Mouse (Mus musculus) small intestine, adult 2 months (tissue): ENCODE measurements around the gene Usp7. TPM values are rescaled to one million over a fixed set of nuclear protein-coding genes. Genes with fewer than 3 reads are reported as not detected.

Source experiments
- H3K27ac ChIP-seq: fragments of 200-500 bp; 2 replicates; pipeline ENCODE4 v1.5.1; 2012; ENCODE audit warnings: low read depth, low read length, control low read depth, inconsistent platforms; ENCODE audit not compliant: insufficient read depth
- H3K27me3 ChIP-seq: fragments of 200-500 bp; 2 replicates; pipeline ENCODE4 v1.6.1; 2012; ENCODE audit warnings: mild to moderate bottlenecking, moderate library complexity, low read length, inconsistent platforms; ENCODE audit not compliant: control insufficient read depth, insufficient read depth
- H3K36me3 ChIP-seq: fragments of 200-500 bp; 2 replicates; pipeline ENCODE4 v1.6.1; 2012; ENCODE audit warnings: mild to moderate bottlenecking, low read length, control low read depth, inconsistent platforms; ENCODE audit not compliant: control insufficient read depth, insufficient read depth
- H3K4me1 ChIP-seq: fragments of 200-500 bp; 2 replicates; pipeline ENCODE4 v1.6.1; 2012; ENCODE audit warnings: low read length, inconsistent platforms, mixed read lengths; ENCODE audit not compliant: control insufficient read depth, insufficient read depth, insufficient read length
- H3K4me3 ChIP-seq: fragments of 200-500 bp; 2 replicates; pipeline ENCODE4 v1.5.1; 2012; ENCODE audit warnings: low read depth, mild to moderate bottlenecking, control low read depth, inconsistent platforms, low read length, moderate library complexity
- CTCF ChIP-seq: fragments of 200-500 bp; IDR thresholded peaks from 2 replicates; pipeline ENCODE4 v1.5.1; 2012; ENCODE audit warnings: low read depth, mild to moderate bottlenecking, control low read depth, inconsistent platforms, low read length, moderate library complexity, mixed read lengths; ENCODE audit not compliant: insufficient replicate concordance, insufficient read length; ENCODE audit errors: extremely low read depth
- POLR2A ChIP-seq: fragments of 200-500 bp; IDR thresholded peaks from 2 replicates; pipeline ENCODE4 v1.6.1; 2012; ENCODE audit warnings: low read depth, mild to moderate bottlenecking, control low read depth, inconsistent platforms, low read length, moderate library complexity
- WGBS: fragments of 180-500 bp; shearing (Covaris S2); methylation state at CpG from one replicate; pipeline ENCODE4 v1.1.7; 2018; 5-methylcytosine and 5-hydroxymethylcytosine counted together
- polyA plus RNA-seq: library from polyadenylated mRNA; depleted of rRNA; stranded (reverse); fragments of >200 nt; gene quantifications from 2 replicates; pipeline ENCODE4 v1.2.3, GENCODE M21; 2012

The Usp7 gene
- polyA plus RNA-seq, 1 experiment, result 11.1 TPM

DNA sequence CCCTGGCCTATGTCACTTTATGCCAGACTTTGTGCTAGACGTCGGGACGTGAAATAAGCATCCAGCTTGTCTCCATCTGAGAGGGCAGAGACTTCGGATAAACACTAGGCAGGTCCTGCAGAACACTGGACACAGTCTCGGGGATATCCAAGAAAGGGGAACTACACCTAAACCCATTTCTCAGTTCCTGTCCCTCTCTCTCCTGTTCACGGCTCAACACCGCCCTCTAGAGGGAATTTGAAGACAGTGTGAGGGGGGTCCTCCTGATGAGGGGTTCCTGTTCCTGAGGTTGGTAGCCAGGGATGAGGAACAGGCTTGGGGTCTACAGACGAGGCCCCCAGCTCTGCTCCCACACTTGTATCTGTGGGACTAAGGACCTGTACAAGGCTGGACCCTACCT lies 117.9 kb downstream of the Usp7 start:
- Histone ChIP-seq H3K4me3 (no peak overlapping the region), H3K36me3 (no peaks in the 10 kb centered on the region), H3K27ac (no peak overlapping the region), H3K27me3 (no peaks in the 10 kb centered on the region), H3K4me1 (peaks cover 18% of the 10 kb centered on the region)
- 13% methylated on average over 8 of the region's 8 CpGs for WGBS
- TF ChIP-seq POLR2A, result no peak
- TF ChIP-seq CTCF, result peak; percentile 78; the same call in 1 of the 2 replicates

DNA sequence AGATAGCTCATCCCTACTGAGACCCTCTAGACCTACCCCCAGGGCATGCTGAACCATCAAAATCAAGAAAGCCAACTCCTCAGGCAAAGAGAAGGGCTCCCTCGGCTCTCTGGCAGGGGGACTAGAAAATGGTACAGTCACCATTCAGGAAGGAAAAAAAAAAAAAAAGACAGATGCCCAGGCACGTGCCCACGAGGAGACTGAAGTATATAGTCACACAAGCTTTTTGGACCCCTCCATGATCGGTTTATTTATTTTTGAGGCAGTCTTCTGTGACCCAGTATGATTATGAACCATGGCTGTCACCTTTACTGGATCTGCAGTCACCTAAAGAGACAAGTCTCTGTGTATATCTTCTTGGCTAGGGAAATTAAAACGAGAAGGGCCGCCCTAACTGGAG lies 118.8 kb downstream of the Usp7 start:
- Histone ChIP-seq H3K36me3 (no peaks in the 10 kb centered on the region), H3K27ac (no peak overlapping the region)
- 52% methylated on average over 6 of the region's 6 CpGs for WGBS

DNA sequence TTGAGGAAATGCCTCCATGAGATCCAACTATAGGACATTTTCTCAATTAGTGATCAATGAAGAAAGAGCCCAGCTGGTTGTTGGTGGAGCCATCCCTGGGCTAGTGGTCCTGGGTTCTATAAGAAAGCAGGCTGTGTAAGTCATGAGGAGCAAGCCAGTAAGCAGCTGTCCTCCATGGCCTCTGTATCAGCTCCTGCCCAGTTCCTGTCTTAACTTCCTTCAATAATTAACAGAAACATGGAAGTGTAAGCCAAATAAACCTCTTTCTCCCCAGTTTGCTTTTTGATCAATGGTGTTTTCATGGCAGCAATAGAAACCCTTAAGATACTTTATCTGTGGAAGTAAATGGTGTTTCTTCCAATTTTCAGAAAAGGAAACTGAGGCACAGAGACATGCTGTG lies 119.3 kb downstream of the Usp7 start:
- Histone ChIP-seq H3K4me1 (peaks cover 10% of the 10 kb centered on the region), H3K4me3 (no peak overlapping the region), H3K27ac (no peak overlapping the region), H3K36me3 (no peaks in the 10 kb centered on the region), H3K27me3 (no peaks in the 10 kb centered on the region)
- no peak for TF ChIP-seq POLR2A
- TF ChIP-seq CTCF, result no peak

More for the DNA sequence above, 118.8 kb downstream of the Usp7 start:
- TF ChIP-seq CTCF, result no peak
- TF ChIP-seq POLR2A, result no peak
- H3K4me3 ChIP-seq, result no peak overlapping the region
- peaks cover 12% of the 10 kb centered on the region for H3K4me1 ChIP-seq
- H3K27me3 ChIP-seq, result no peaks in the 10 kb centered on the region

DNA sequence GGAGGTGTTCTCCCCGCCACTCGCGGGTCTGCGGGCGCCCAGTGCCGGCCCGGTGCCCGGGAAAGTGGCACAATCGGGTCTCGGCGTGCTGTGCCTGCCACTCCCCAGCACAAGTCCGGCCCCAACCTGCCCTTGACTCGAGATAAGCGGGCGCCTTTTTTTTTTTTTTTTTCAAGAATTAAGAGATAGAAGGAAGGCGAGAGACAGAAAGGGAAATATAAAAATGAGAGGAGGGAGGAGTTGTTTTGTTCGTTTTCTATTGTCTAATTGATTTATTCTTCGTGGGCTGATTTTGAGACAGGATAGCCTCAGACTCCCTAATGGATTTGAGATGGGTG lies 119.8 kb downstream of the Usp7 start:
- WGBS, result under 1% methylated on average over 18 of the region's 18 CpGs
- Histone ChIP-seq H3K36me3 (no peaks in the 10 kb centered on the region), H3K27me3 (no peaks in the 10 kb centered on the region), H3K4me3 (peak overlapping the region; percentile 81), H3K4me1 (peaks cover 14% of the 10 kb centered on the region), H3K27ac (0 out of 2 replicates have a peak overlapping the region, but pooled peaks have one; percentile 2)
- TF ChIP-seq CTCF (no peak), POLR2A (no peak)

DNA sequence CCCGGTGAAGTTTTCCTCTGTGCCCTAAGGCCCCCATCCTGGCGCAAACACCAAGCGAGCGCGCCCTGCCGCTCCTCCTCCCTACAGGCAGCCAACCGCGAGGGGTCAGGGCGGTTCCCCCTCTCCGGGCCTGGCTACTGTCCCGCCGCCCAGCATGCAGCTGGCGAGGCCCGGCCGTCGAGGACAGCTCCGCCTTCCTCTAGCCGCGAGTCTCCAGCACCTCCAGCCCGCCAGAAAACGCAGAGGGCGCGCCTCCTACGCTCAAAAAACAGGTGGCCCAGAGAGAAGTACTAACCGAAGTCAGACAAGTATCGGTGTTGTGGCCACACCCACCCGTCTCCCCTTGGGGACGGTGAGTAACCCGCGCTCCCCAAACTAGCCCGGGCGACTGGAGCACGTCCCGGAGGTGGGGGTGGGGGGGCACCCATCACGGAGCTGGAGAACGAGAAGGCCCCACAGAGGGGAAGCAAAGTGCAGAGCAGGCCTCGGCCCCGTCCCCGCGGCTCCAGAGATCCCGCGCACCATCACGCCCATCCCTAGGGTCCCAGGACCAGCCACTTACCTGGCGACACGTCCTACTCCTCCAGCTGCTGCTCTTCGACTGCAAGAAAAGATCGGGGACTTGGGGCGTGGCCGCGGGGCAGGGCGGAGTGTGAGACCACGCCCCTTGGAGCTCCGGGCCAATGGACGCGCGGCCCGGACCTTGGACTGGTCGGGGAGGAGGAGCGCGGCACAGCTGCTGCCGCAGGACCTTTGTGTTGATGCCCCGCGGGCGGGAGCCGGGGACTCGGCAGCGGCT lies 120.4 kb downstream of the Usp7 start, which contains the start of gene Carhsp1:
TSS of gene Carhsp1 (minus strand) at position 605 of the 799 bp plus-strand sequence.
- Histone ChIP-seq H3K27ac (peak within 1 kb of the TSS; percentile 84), H3K4me1 (peaks cover 17% of the 10 kb centered on the region), H3K27me3 (no peaks in the 10 kb centered on the region), H3K36me3 (no peaks in the 10 kb centered on the region), H3K4me3 (peak within 1 kb of the TSS; percentile 81)
- under 1% methylated on average over 67 of the region's 67 CpGs for WGBS
- no peak for TF ChIP-seq CTCF
- peak; percentile 86 for TF ChIP-seq POLR2A

DNA sequence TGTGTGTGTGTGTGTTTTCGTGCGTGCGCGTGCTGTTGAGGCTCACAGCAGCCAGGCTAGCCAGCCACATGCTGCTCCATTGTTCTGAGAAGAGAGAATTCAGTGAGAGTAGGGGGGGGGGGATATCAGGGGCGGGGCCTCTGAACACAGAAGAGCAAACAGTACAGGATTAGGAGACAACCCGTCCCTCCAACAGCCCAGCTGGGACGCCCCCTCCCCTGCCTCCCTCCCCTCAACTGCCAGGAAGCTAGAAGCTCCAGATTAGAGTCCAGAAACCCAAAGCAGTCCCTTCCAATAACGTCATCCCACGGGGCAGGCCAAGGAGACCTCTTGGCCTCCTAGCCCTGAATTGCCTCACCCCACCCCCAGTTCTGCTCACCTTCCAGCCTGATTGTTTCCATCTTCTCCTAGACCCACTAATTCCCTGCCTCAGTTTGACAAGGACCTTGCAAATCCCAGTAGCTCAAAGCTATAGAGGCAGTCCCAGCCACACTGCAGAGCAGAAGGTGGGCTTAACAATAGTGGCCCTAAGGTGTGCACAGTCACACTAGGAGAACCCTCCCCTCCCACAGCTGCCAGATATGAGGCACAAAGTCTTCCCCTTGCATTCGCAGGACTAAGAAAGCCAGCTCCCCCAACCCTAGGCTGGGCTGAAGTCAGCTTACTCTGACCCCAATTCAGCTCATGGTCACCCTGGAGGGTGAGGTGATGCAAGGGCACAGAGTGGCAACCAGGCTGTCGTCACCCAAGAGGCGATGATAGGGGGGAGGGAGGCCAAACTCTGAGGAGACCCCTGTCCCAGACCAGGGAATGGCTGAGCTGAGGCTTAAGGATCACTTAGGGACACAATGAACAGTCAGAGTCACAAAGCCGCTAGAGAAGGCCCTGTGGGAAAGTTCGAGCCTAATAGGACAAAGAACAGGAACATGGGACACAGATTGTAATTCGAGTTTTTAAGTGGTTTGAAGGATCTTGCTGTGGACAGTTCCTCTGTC lies 121.8 kb downstream of the Usp7 start:
- no peak for TF ChIP-seq CTCF
- no peak for TF ChIP-seq POLR2A
- 19% methylated on average over 15 of the region's 15 CpGs for WGBS
- no peaks in the 10 kb centered on the region for H3K36me3 ChIP-seq
- H3K4me1 ChIP-seq, result peaks cover 24% of the 10 kb centered on the region
- H3K4me3 ChIP-seq, result peak overlapping the region; percentile 24
- H3K27me3 ChIP-seq, result no peaks in the 10 kb centered on the region
- H3K27ac ChIP-seq, result no peak overlapping the region

DNA sequence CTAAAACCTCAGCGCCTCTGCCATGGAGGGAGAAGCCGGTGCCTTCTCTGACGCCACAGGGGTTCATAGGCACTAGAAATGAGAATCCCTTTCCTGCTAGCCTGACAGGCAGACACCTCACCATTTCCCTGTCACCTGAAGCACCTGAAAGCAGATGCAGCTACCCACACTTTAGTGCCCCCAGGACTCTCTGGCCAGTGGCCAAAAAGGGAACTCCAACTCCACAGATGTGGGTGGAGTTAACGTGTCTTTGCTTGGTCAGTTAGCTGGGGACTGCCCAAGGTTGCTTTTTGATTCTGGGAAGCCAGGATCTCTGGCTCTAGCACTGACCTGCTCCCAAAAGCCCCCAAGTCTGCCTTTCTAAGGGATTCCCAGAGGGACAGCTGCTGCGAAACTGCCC lies 122.7 kb downstream of the Usp7 start:
- no peaks in the 10 kb centered on the region for H3K27me3 ChIP-seq
- peaks cover 24% of the 10 kb centered on the region for H3K4me1 ChIP-seq
- no peak overlapping the region for H3K27ac ChIP-seq
- H3K36me3 ChIP-seq, result no peaks in the 10 kb centered on the region
- no peak overlapping the region for H3K4me3 ChIP-seq
- TF ChIP-seq CTCF (no peak), POLR2A (no peak)
- 74% methylated on average over 5 of the region's 5 CpGs for WGBS
